Mouse (Mus musculus) retina, postnatal 1 day (tissue): ENCODE data around the gene Bcl2a1c.
"Not testable (repeated sequence)": the region's sequence is repeated elsewhere in the genome, so short reads cannot be mapped to it uniquely, and the experiment has no call there.

Source experiments
- DNase-seq: peaks from one replicate; pipeline ENCODE4 v3.0.0-alpha.2; 2012

The Bcl2a1c gene

DNA sequence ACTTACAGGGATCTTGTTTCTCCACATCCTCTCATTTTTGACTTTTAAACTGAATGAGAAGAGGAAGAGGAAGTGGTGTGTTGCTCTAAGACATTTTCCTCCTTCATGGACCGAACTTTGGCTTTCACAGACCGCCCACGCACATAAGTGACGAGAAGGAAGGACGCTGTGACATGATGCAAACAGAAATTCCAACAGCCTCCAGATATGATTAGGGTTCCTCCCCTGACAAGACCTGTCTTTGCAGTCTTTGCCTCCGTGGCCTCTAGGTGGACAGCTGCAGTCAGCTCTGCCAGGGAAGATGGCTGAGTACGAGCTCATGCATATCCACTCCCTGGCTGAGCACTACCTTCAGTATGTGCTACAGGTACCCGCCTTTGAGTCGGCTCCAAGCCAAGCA, at the start of gene Bcl2a1c:
Gene Bcl2a1c (plus strand): TSS at position 281 of the 400 bp plus-strand sequence.
- not testable (repeated sequence) for DNase-seq

DNA sequence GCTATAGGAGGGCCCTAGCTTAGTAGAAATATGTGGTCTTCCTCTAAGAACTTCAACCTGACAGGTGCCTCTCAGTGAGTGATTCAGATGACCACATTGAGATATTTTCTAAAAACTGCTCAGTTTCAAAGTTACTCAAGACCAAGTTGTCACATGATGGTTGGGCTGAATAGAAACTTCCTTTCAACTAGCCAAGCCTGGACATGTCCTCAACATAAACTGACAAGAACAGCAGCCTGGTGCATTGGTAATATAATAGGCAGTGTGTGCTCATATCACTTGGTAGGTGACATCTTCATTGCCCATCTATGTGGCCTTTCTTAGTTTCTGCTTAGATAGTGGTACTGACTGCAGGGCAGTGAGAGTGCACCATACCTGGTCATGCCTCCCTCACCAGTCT, 24.0 kb upstream of the Bcl2a1c start:
- DNase-seq = not testable (repeated sequence)

GRCm38 (mm10) chr9:114311752-114312151, 18.2 kb upstream of the Bcl2a1c start:
- DNase-seq = not testable (repeated sequence)

DNA sequence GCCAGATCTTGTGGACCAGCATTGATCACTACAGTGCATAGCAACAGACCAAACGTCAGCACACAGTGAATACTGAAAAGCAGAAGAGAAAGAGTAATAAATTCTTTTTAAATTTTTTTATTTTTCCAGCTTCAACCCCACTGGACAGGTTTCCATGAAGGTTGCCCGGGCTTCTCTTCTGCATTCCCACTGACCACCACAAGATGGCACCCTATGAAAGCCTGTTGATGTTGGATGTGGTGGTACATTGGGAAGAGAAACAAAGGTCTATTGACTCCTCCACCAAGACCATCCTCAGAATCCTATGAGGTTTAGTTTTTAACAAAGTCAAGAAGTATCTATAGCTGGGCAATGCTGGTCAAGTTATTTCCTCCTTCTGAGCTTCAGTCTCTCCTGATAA, 11.9 kb upstream of the Bcl2a1c start:
- peak; percentile 76 for DNase-seq

DNA sequence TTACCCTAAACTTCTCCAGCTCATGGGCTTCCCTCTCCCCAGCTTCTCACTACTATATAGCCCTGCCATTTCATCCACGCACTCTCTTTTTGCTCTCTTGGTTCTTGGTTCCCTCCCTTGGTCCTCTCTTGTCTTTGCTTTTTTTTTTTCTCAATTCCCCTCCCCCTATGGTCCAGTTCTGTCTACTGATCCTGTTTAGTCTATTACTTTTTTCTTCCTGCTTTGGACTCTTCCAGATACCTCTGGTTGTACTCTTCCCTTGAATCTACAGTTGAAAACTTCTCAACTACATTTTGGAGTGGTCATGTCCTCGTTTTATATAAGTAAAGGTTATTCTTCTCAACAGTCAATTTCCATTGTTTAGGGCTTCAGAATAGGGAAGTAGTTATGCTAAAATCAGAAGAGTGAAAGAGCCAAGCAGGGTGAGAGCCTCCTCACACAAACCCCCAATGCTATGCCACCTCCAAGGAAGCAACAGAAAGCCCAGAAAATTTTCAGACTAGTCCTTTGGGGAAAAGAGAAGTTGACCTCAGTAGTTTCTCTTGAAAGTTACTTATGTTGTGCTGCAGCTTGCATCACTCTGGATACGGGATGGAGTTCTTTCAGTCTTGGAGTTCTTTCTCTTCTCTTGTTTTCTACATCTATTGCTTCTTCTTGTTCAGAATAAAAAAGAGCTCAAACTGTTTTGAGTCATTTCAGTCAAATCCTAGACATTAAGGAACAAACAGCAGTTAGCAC, 3.8 kb upstream of the Bcl2a1c start:
- no peak for DNase-seq

DNA sequence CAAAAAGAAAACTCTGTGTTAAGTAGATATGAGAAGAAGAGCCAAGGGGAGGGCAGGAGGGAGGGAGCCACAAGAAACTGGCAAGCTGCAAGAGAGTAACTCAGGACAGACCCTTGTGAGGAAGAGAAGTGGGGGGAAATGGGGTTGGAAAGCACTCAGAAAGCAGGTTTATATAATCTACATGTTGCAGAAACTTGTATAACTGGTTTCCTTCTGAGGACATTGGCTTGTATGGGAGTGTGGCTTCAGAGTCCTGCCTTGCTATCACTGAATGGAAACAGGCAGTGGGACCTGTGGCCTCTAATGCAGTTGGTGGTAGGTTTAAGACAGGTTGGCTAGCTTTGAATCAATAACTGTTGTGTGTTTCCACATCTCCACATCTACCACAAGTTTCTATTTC, 1.6 kb upstream of the Bcl2a1c start:
- DNase-seq = not testable (repeated sequence)

GRCm38 (mm10) chr9:114367783-114368470, 38.0 kb downstream of the Bcl2a1c start:
- peak; percentile 89 for DNase-seq

DNA sequence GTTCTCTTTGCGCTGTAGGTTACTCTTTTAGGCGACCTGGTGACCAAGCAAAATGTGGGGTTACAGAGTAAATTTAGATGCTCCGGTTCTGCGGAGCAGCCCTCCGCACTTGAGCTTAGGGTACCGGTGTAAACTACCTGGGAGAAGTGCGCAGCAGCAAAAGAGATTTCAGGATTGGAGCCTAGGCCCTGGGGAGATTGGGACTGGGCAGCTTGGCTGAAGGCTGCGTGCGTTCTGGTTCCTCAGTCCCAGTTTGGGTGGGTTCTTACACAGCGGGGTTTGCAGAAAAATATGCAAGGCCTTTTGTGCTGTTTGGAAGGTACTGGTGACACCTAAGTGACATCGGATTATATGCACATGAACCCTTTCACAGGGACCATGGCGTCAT, 38.5 kb downstream of the Bcl2a1c start:
- DNase-seq = no peak

DNA sequence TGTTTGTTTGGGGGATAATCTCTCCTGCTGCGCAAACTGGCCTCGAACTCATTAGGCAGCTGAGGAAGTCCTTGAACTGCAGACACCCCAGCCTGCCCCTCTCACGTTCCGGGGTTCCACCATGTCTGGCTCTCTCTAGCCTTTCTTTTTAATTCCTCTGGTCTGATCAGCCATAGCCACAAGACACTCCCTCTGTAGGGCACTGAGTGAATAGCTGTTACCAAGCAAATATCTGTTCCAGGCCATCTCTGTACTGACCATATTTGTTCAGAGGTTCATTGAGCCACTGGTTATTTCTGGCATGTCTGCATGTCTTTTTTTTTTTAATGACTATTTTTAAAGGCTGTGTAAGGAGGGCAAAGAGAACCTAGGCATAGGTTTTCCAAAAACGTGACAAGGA, 39.5 kb downstream of the Bcl2a1c start:
- DNase-seq = peak; percentile 34

DNA sequence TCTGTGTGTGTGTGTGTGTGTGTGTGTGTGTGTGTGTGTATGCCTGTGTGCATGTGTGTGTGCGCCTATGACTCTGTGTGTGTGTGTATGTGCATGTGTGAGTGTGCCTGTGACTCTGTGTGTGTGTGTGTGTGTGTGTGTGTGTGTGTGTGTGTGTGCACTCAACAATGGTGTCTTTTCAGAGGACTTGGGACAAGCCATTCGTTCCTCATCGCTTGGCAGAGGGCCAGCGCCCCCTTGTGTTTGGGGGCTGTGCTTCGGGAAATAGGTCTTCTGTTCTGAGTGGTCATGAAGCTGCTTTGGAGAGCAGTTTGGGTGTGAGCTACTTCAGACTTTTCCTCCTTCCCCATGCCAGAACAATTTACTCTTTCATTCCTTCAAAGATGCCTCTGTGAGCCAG, 41.8 kb downstream of the Bcl2a1c start:
- DNase-seq = peak; percentile 41

GRCm38 (mm10) chr9:114375276-114375962, 45.5 kb downstream of the Bcl2a1c start:
- no peak for DNase-seq

DNA sequence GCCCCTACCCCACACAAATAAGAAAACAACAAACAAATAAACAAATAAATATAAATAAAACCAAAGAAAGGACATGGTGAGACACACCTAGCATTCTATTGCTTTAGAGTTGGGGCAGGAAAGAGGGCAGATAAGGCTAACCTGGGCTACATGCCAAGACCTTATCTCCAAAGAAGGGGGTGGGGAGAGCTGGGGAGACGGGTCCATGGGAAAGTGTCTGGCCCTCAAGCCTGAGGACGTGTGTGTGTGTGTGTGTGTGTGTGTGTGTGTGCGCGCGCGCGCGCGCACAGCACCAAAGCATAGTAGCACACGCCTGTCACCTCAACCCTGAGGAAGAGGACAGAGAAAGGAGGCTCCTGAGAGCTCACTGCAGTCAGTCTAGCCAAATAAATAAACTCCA, 47.2 kb downstream of the Bcl2a1c start:
- DNase-seq = no peak

- DNase-seq = no peak
These were observed 49.9 kb downstream of the Bcl2a1c start for GRCm38 (mm10) chr9:114379871-114380270.
